Mouse (Mus musculus): ENCODE measurements around the gene Olfr54.
A peak's percentile ranks its signal among the peaks of the same experiment; 100 is the strongest.
"Not testable (repeated sequence)": the region's sequence is repeated elsewhere in the genome, so short reads cannot be mapped to it uniquely, and the experiment has no call there.

Gene Olfr54

DNA sequence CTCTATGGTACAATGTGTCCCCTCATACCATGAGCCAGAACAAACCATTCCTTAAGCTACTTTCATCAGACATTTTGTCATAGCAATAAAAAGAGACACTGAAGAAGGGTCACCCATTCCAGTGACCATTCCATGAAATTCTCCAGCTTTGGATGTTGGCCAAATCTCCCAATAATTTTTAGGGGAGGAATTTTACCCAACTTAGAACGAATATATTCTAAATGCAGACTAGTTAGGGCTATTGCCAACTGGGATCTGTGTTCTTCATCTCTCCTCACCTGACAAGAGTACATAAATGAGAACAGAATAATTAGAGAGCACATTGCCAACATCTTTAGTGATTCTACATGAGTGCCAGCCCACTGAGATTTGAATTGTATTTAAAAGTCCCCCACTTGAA lies at the start of gene Olfr54:
TSS of gene Olfr54 (plus strand) at position 301 of the 400 bp plus-strand sequence.
- DNase-seq (ENCODE audit: low read depth, low spot score): no peak

GRCm38 (mm10) chr11:50964886-50965285 lies 49.1 kb upstream of the Olfr54 start:
- DNase-seq (ENCODE audit: low read depth, low spot score): no peak

GRCm38 (mm10) chr11:50966230-50966629 lies 47.8 kb upstream of the Olfr54 start, which contains the start of gene Olfr1378:
Gene Olfr1378, plus strand, starts transcription at chr11:50966530.
- no peak for DNase-seq (ENCODE audit: low read depth, low spot score)

DNA sequence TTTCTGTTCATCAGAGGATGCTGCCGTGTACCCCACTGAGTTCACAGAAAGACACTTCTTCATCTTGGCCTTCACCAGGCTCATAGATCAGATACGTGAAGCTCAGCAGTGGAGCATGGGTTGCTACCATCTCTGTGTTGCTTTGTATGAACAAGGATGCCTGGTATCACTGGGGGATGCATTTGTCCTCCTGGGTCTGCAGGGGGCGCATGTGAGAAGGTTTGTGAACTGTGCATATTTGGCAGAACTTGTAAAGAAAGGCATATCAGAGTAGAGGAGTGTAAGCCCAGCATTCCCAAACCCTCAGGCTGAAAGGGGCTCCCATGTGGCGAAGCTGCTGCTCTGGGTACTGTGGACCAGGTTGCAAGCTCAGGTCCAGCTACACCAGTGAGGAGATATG lies 36.8 kb upstream of the Olfr54 start:
- DNase-seq (ENCODE audit: low read depth, low spot score): no peak

DNA sequence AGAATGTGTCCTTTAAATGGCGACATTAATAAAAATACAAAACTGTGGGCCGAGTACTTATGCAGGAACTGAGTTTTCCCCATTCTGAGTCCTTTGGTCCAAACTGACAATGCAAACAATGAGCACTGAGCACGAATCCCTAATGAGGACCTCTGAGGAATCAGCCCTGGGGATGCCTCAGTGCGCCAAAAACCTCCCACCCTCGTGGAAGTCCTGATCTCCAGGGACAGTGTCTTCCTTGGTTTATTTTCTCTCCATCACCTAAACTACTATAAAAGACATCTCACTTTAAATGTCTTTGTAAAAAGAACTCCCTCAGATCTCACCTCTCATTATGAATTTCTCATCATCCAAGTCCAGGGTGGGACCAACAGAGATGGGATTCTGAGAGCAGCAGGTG lies 32.4 kb upstream of the Olfr54 start, which contains the start of gene Olfr1377:
TSS of gene Olfr1377 (plus strand) at position 301 of the 400 bp plus-strand sequence.
- no peak for DNase-seq (ENCODE audit: low read depth, low spot score)

GRCm38 (mm10) chr11:51003296-51003695 lies 10.7 kb upstream of the Olfr54 start, which contains the start of gene Olfr51:
Gene Olfr51, plus strand, starts transcription at chr11:51003596.
- no peak for DNase-seq (ENCODE audit: low read depth, low spot score)

DNA sequence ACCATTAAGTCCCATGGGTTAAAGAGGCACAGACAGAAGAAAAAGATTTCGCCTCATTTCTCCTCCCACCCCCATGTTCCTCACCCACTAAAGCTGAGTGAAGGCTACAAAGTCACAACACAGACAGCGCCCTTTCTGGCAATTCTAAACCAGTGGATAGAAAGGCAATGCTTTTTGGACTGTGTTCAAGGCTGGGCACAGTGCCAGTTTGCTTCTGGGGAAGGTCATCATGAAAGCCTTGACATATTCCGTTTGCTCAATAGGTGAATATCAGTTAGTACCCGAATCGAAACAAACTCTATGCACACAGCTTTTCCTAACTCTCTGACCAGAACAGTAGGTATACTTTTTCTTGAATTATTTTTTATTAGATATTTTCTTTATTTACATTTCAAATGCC lies 2.2 kb upstream of the Olfr54 start:
- no peak for DNase-seq (ENCODE audit: low read depth, low spot score)

DNA sequence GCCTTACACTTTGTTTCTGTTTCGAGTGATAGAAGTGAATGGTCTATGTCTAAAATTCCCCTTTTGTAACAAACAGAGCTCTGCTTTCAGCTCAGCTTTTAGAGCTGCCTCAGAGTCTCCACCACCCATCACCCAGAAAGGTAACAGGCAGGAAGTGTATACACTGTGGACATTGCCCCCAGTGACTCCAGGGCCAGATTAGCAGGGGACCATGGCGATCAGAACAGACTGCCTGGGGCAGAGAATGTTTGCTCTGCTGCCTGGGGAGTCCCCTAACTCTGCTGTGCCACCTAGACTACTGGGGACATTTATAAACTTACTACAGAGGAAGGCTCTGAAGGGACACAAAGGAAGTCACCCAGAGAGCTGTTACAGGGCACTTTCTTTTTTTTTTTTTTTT lies 2.3 kb downstream of the Olfr54 start:
- no peak for DNase-seq (ENCODE audit: low read depth, low spot score)

- DNase-seq (ENCODE audit: low read depth, low spot score): not testable (repeated sequence)
Measured at GRCm38 (mm10) chr11:51026811-51027210, 12.8 kb downstream of the Olfr54 start.

GRCm38 (mm10) chr11:51029381-51029780 lies 15.3 kb downstream of the Olfr54 start:
- not testable (repeated sequence) for DNase-seq (ENCODE audit: low read depth, low spot score)

- DNase-seq (ENCODE audit: low read depth, low spot score): no peak
Measured at GRCm38 (mm10) chr11:51030225-51030624, 16.2 kb downstream of the Olfr54 start.

GRCm38 (mm10) chr11:51032851-51033250 lies 18.8 kb downstream of the Olfr54 start:
- peak; percentile 40 for DNase-seq (ENCODE audit: low read depth, low spot score)

GRCm38 (mm10) chr11:51034141-51034540 lies 20.1 kb downstream of the Olfr54 start:
- not testable (repeated sequence) for DNase-seq (ENCODE audit: low read depth, low spot score)

GRCm38 (mm10) chr11:51035951-51036350 lies 21.9 kb downstream of the Olfr54 start:
- no peak for DNase-seq (ENCODE audit: low read depth, low spot score)

GRCm38 (mm10) chr11:51044776-51045175 lies 30.7 kb downstream of the Olfr54 start:
- DNase-seq (ENCODE audit: low read depth, low spot score): not testable (repeated sequence)

DNA sequence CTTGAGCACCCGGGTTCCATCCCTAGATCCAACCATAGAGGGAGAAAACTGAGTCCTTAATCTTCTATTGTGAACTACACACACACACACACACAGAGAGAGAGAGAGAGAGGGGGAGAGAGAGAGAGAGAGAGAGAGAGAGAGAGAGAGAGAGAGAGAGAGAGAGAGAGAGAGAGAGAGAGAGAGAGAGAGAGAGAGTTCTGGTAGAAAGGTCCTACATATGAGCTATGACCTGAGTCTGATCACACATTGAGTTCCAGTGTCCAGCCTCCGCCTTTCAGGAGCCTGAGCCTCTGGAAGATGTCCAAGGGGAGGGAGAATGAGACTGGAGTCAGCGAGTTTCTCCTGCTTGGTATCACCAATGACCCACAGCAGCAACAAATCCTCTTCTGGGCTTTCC lies 33.8 kb downstream of the Olfr54 start, which contains the start of gene Olfr1375:
TSS of gene Olfr1375 (plus strand) at position 301 of the 400 bp plus-strand sequence.
- DNase-seq (ENCODE audit: low read depth, low spot score): not testable (repeated sequence)

DNA sequence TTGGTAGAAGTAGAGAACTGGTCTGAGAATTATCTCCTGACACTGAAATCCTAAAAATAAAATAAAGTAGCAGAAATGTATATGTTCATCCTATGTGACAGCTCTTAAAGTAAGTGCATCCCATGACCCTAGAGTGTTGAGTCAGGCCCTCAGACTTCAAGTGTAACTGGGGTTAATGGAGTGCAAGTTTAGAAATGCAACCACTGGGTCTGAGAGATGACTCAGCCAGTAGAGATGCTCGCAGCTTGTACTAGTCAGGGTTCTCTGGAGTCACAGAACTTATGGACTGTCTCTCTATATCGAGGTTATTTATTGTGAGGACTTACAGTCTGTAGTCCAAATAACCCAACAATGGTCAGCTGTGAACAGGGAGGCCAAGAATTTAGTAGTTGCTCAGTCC lies 37.6 kb downstream of the Olfr54 start:
- no peak for DNase-seq (ENCODE audit: low read depth, low spot score)

DNA sequence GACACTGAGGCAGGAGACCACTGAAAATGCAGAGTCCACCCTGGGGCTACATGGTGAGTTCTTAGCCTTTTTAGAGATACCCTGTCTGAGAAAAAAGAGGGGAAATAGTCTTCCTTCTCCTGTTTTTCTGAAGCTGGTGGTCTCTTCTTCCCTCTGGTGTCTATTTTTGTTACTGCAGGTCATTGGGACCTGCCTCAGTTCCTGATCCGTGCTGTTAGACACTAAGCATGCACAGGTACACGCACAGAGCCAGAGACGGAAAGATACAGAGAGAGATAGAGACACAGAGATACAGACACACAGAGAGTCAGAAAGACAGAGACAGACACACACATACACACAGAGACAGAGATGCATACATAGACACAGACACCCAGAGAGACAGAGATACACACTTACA lies 39.2 kb downstream of the Olfr54 start:
- no peak for DNase-seq (ENCODE audit: low read depth, low spot score)

- peak; percentile 68 for DNase-seq (ENCODE audit: low read depth, low spot score)
Measured at GRCm38 (mm10) chr11:51059151-51059571, 45.1 kb downstream of the Olfr54 start, which contains the start of gene Zfp354a. Gene Zfp354a, plus strand, starts transcription at chr11:51059257.

DNA sequence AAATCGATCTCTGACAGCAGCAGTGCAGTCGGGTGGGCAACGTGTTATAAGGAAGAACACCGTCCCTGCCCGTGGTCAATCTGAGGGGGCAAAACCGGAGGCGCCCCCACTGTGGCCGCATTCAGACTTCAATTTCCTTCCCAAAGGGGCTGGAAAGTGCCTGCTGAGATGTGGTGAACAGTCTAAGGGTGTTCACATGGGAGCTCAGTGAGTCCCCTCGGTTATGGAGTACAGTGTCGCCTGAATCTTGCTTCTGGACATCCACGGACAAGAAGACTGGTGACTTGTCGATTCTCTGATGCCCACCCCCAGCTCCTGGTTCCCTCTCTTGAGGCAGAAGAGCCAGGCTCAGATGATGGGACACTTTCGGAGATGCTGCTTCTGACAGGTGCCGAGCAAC lies 45.6 kb downstream of the Olfr54 start:
- no peak for DNase-seq (ENCODE audit: low read depth, low spot score)

DNA sequence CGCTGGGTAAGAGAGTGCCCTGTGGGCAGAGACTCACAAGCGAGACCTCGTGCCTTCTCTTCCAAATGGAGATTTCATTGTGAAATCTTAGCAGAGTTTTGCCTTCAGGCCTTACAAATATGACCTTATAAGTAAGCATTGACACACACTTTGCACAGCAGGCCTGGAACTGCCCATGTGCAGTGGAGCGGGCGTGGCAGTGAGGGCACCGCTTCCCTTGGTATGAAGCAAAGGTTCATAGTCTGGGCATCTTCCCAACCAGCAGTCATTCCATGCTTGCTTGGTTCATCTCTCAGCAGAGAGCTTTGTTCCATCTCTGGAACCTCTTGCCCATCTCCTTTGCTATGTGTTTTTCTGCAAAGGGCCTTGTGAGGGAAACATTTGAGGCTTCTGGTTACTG lies 46.9 kb downstream of the Olfr54 start:
- DNase-seq (ENCODE audit: low read depth, low spot score): no peak

GRCm38 (mm10) chr11:51063276-51063675 lies 49.2 kb downstream of the Olfr54 start:
- DNase-seq (ENCODE audit: low read depth, low spot score): no peak

DNA sequence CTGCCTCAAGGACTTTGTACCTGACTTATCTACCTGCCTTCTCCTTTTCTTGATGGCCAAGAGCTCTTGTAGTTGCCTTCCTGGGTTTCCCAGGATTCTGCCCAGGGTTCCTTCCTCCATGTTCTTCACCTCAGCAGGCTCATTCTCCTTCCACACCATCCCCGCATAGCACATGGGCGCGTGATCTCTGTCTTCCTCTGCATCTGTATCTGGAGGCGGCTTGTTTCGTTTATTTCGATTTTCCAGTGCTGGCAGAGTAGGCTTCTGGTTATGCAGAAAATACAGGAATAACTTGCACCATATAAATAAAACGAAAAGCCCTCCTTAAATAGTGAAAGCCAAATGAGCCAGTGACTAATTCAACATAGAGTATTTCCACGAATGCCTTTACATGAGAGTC lies 49.8 kb downstream of the Olfr54 start:
- no peak for DNase-seq (ENCODE audit: low read depth, low spot score)
